Mouse (Mus musculus): Measurements from ENCODE around the gene Timm10b. TPM values are rescaled to one million over a fixed set of nuclear protein-coding genes. Genes with fewer than 3 reads are reported as not detected.
A peak's percentile ranks its signal among the peaks of the same experiment; 100 is the strongest.

Gene Timm10b
- polyA plus RNA-seq, 1 experiment from 2014 or later: 158 TPM

- Histone ChIP-seq H3K9me3 (replicated peaks; ENCODE audit: control insufficient read depth, low read length) (no peaks in the 10 kb centered on the region), H3K27ac (ENCODE audit: low read length) (no peak overlapping the region), H3K9ac (ENCODE audit: low read length) (no peak overlapping the region), H3K4me1 (ENCODE audit: control insufficient read depth, insufficient read depth, low read length) (peaks cover 28% of the 10 kb centered on the region), H3K4me2 (ENCODE audit: low read depth, low read length) (no peak overlapping the region), H3K27me3 (ENCODE audit: control insufficient read depth, insufficient read depth, low read length) (no peaks in the 10 kb centered on the region), H3K36me3 (ENCODE audit: control insufficient read depth, insufficient read depth) (peaks cover 25% of the 10 kb centered on the region), H3K4me3 (ENCODE audit: low read length) (no peak overlapping the region)
- 84% methylated on average over 2 of the region's 2 CpGs for WGBS
- no peak for ATAC-seq (replicated peaks; ENCODE audit: extremely low read depth, insufficient read depth, low FRiP score)
These were observed 4.1 kb upstream of the Timm10b start for GRCm38 (mm10) chr7:105635726-105636125.

GRCm38 (mm10) chr7:105638776-105639175 lies 1.1 kb upstream of the Timm10b start:
- Histone ChIP-seq H3K4me2 (ENCODE audit: low read depth, low read length) (peak overlapping the region; percentile 98), H3K36me3 (ENCODE audit: control insufficient read depth, insufficient read depth) (peaks cover 31% of the 10 kb centered on the region), H3K27me3 (ENCODE audit: control insufficient read depth, insufficient read depth, low read length) (no peaks in the 10 kb centered on the region), H3K9ac (ENCODE audit: low read length) (no peak overlapping the region), H3K4me1 (ENCODE audit: control insufficient read depth, insufficient read depth, low read length) (peaks cover 28% of the 10 kb centered on the region), H3K27ac (ENCODE audit: low read length) (no peak overlapping the region), H3K9me3 (replicated peaks; ENCODE audit: control insufficient read depth, low read length) (no peaks in the 10 kb centered on the region), H3K4me3 (ENCODE audit: low read length) (no peak overlapping the region)
- 90% methylated on average over 6 of the region's 6 CpGs for WGBS
- ATAC-seq (replicated peaks; ENCODE audit: extremely low read depth, insufficient read depth, low FRiP score): no peak

DNA sequence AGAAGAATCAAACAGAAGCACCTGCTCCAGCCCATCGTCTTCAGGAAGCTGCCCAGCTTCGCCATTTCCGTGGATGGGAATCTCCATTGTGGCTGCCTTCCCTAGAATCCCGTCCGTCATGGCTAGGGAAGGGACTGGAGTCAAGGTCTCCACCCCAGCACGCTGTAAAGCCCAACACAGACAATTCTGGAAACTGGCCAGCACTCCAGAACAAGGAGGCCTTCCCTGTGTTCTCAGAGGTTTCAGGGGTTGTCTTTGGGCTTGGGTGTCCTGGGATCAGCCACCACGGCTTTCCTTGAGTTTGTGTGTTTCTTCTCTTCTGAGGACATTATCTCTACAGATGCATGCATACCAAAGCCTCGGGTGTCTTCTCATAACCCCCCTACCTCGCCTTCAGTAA lies 552 bp upstream of the Timm10b start:
- H3K27ac ChIP-seq (ENCODE audit: low read length): peak overlapping the region; percentile 70
- peaks cover 23% of the 10 kb centered on the region for H3K4me1 ChIP-seq (ENCODE audit: control insufficient read depth, insufficient read depth, low read length)
- H3K4me3 ChIP-seq (ENCODE audit: low read length): peak overlapping the region; percentile 81
- no peak for ATAC-seq (replicated peaks; ENCODE audit: extremely low read depth, insufficient read depth, low FRiP score)
- peaks cover 33% of the 10 kb centered on the region for H3K36me3 ChIP-seq (ENCODE audit: control insufficient read depth, insufficient read depth)
- H3K9me3 ChIP-seq (replicated peaks; ENCODE audit: control insufficient read depth, low read length): no peaks in the 10 kb centered on the region
- H3K9ac ChIP-seq (ENCODE audit: low read length): peak overlapping the region; percentile 91
- WGBS: 47% methylated on average over 9 of the region's 9 CpGs
- no peaks in the 10 kb centered on the region for H3K27me3 ChIP-seq (ENCODE audit: control insufficient read depth, insufficient read depth, low read length)
- peak overlapping the region; percentile 98 for H3K4me2 ChIP-seq (ENCODE audit: low read depth, low read length)

GRCm38 (mm10) chr7:105640233-105640893 lies 507 bp downstream of the Timm10b start, which contains the start of the genes Arfip2 and Gm45799:
Gene Arfip2, minus strand, starts transcription at chr7:105640416.
Gene Gm45799, plus strand, starts transcription at chr7:105640552.
- under 1% methylated on average over 45 of the region's 45 CpGs for WGBS

GRCm38 (mm10) chr7:105640894-105641255 lies 1.0 kb downstream of the Timm10b start:
- H3K9ac ChIP-seq (ENCODE audit: low read length): peak overlapping the region; percentile 91
- H3K36me3 ChIP-seq (ENCODE audit: control insufficient read depth, insufficient read depth): peaks cover 29% of the 10 kb centered on the region
- H3K4me2 ChIP-seq (ENCODE audit: low read depth, low read length): peak overlapping the region; percentile 98
- peak overlapping the region; percentile 94 for H3K27ac ChIP-seq (ENCODE audit: low read length)
- peak overlapping the region; percentile 81 for H3K4me3 ChIP-seq (ENCODE audit: low read length)
- peak; percentile 19 for ATAC-seq (replicated peaks; ENCODE audit: extremely low read depth, insufficient read depth, low FRiP score)
- no peaks in the 10 kb centered on the region for H3K9me3 ChIP-seq (replicated peaks; ENCODE audit: control insufficient read depth, low read length)
- peaks cover 20% of the 10 kb centered on the region for H3K4me1 ChIP-seq (ENCODE audit: control insufficient read depth, insufficient read depth, low read length)
- 0% methylated on average over 18 of the region's 18 CpGs for WGBS
- H3K27me3 ChIP-seq (ENCODE audit: control insufficient read depth, insufficient read depth, low read length): no peaks in the 10 kb centered on the region

More at GRCm38 (mm10) chr7:105640233-105640893, 507 bp downstream of the Timm10b start, which contains the start of the genes Arfip2 and Gm45799:
- Histone ChIP-seq H3K9me3 (replicated peaks; ENCODE audit: control insufficient read depth, low read length) (no peaks in the 10 kb centered on the region), H3K4me2 (ENCODE audit: low read depth, low read length) (peak within 1 kb of the TSS; percentile 98), H3K4me3 (ENCODE audit: low read length) (peak within 1 kb of the TSS; percentile 81), H3K36me3 (ENCODE audit: control insufficient read depth, insufficient read depth) (peaks cover 33% of the 10 kb centered on the region), H3K27ac (ENCODE audit: low read length) (peak within 1 kb of the TSS; percentile 94), H3K9ac (ENCODE audit: low read length) (peak within 1 kb of the TSS; percentile 91), H3K27me3 (ENCODE audit: control insufficient read depth, insufficient read depth, low read length) (no peaks in the 10 kb centered on the region), H3K4me1 (ENCODE audit: control insufficient read depth, insufficient read depth, low read length) (peaks cover 20% of the 10 kb centered on the region)
- ATAC-seq (replicated peaks; ENCODE audit: extremely low read depth, insufficient read depth, low FRiP score): peak; percentile 96

DNA sequence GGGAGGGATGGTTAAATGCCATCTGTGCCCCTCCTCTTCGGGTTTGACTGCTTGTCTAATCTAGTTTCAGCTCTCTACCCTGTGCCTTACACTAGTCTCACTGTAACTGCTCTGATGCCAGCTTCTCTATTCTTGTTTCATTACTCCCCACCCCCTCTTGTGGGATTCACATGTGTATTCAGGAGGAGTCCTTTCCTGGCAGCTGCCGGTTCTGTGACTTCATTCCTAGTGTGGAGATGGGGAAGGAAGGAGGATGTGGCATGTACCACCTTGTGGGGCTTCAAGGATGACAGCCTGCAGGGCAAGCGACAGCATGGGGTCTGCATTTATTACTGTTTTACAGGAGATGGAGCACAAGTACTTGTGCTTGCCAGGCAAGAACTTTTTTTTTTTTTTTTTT lies 2.1 kb downstream of the Timm10b start:
- 61% methylated on average over 3 of the region's 3 CpGs for whole genome bisulfite sequencing
- Histone ChIP-seq H3K4me2 (ENCODE audit: low read depth, low read length) (peak overlapping the region; percentile 98), H3K27me3 (ENCODE audit: control insufficient read depth, insufficient read depth, low read length) (no peaks in the 10 kb centered on the region), H3K4me3 (ENCODE audit: low read length) (no peak overlapping the region), H3K36me3 (ENCODE audit: control insufficient read depth, insufficient read depth) (peaks cover 19% of the 10 kb centered on the region), H3K9ac (ENCODE audit: low read length) (no peak overlapping the region), H3K4me1 (ENCODE audit: control insufficient read depth, insufficient read depth, low read length) (peaks cover 20% of the 10 kb centered on the region), H3K9me3 (replicated peaks; ENCODE audit: control insufficient read depth, low read length) (no peaks in the 10 kb centered on the region), H3K27ac (ENCODE audit: low read length) (peak overlapping the region; percentile 1; the same call in 1 of the 2 replicates)
- ATAC-seq (replicated peaks; ENCODE audit: extremely low read depth, insufficient read depth, low FRiP score): no peak

DNA sequence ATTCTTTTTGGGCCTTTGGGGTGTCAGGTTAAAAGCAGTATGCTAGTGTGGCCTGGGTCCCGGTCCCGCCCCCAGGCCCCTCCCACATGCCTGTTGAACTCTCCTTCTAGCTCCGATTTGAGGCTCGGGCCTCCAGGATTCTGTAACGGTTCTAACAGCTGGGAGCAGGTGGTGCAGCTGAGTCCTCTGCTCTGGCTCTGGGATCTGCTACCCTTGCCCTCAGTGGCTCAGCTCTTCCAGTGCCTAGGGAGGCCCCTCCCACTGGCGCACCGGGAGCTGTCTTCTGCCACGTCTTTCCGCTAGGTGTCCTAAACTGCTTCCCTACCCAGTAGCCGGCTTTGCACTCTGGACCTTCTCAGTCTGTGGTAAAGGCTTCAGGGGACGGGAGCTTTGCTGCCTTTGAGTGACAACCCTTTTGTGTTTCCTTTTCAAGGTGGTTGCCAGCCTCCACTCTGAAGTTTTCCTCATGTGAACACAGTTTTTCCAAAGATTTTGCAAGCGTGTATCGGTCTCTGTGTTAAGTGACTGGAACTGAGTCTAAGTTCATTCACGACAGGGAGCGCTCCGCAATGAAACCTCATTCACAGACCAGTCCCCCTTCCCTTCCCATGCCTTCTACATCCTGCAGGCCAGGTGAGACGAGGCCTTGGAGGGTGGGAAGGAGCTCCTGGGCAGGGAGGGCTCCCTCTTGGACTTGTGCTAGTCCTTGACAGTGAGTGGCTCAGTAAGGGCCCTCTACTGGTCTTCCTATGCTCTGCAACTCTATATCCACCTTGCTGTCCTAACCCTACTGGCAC lies 11.0 kb downstream of the Timm10b start, which contains the start of gene Dnhd1:
TSS of gene Dnhd1 (plus strand) at position 189 of the 797 bp plus-strand sequence.
- 0 out of 2 replicates have a peak, but pooled peaks cover 2% of the 10 kb centered on the region for H3K4me1 ChIP-seq (ENCODE audit: control insufficient read depth, insufficient read depth, low read length)
- no peaks in the 10 kb centered on the region for H3K9me3 ChIP-seq (replicated peaks; ENCODE audit: control insufficient read depth, low read length)
- H3K9ac ChIP-seq (ENCODE audit: low read length): peak within 1 kb of the TSS; percentile 69
- H3K27ac ChIP-seq (ENCODE audit: low read length): peak within 1 kb of the TSS; percentile 60; the same call in 1 of the 2 replicates
- no peaks in the 10 kb centered on the region for H3K36me3 ChIP-seq (ENCODE audit: control insufficient read depth, insufficient read depth)
- 2% methylated on average over 17 of the region's 17 CpGs for WGBS
- ATAC-seq (replicated peaks; ENCODE audit: extremely low read depth, insufficient read depth, low FRiP score): peak; percentile 95
- peak within 1 kb of the TSS; percentile 56 for H3K4me3 ChIP-seq (ENCODE audit: low read length)
- H3K4me2 ChIP-seq (ENCODE audit: low read depth, low read length): peak within 1 kb of the TSS; percentile 96
- H3K27me3 ChIP-seq (ENCODE audit: control insufficient read depth, insufficient read depth, low read length): no peaks in the 10 kb centered on the region

DNA sequence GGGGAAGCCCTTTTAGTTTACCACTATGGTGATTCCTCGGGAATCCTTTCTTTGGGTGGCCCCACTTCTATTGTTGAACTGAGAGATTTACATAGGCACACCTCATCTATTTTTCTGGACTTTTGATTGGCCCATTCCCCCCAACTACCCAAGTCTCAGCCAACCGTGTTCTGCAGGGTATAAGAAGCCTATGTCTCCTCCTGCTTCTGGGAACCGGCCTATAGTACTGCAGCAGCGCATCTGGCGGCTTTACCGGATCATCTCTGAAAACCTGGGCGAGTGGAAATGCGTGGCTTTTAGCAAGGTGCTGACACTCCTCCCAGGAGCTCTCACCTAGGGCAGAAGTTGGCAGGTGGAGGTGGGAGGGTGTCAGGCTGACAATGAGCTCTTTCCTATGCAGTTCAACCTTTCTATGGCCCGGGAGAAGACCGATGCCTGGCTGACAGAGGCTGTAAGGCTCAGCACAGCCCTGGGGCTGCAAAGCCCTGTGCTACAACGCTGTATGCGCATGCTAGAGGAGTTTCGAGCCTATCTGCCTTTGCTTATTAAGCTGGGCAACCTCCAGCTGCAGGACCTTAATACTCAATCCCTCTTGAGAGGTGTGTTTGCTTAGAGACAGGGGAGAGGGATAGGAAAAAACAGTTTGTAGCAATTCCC lies 45.8 kb downstream of the Timm10b start:
- no peaks in the 10 kb centered on the region for H3K4me1 ChIP-seq (ENCODE audit: control insufficient read depth, insufficient read depth, low read length)
- H3K4me2 ChIP-seq (ENCODE audit: low read depth, low read length): 0 out of 2 replicates have a peak overlapping the region, but pooled peaks have one; percentile 23
- no peaks in the 10 kb centered on the region for H3K36me3 ChIP-seq (ENCODE audit: control insufficient read depth, insufficient read depth)
- no peaks in the 10 kb centered on the region for H3K27me3 ChIP-seq (ENCODE audit: control insufficient read depth, insufficient read depth, low read length)
- H3K27ac ChIP-seq (ENCODE audit: low read length): no peak overlapping the region
- no peaks in the 10 kb centered on the region for H3K9me3 ChIP-seq (replicated peaks; ENCODE audit: control insufficient read depth, low read length)
- no peak overlapping the region for H3K9ac ChIP-seq (ENCODE audit: low read length)
- WGBS: 14% methylated on average over 13 of the region's 13 CpGs
- ATAC-seq (replicated peaks; ENCODE audit: extremely low read depth, insufficient read depth, low FRiP score): no peak
- no peak overlapping the region for H3K4me3 ChIP-seq (ENCODE audit: low read length)
